Comparison of ENCODE assay signal across 12 mouse cellular contexts in the genomic region with DNA sequence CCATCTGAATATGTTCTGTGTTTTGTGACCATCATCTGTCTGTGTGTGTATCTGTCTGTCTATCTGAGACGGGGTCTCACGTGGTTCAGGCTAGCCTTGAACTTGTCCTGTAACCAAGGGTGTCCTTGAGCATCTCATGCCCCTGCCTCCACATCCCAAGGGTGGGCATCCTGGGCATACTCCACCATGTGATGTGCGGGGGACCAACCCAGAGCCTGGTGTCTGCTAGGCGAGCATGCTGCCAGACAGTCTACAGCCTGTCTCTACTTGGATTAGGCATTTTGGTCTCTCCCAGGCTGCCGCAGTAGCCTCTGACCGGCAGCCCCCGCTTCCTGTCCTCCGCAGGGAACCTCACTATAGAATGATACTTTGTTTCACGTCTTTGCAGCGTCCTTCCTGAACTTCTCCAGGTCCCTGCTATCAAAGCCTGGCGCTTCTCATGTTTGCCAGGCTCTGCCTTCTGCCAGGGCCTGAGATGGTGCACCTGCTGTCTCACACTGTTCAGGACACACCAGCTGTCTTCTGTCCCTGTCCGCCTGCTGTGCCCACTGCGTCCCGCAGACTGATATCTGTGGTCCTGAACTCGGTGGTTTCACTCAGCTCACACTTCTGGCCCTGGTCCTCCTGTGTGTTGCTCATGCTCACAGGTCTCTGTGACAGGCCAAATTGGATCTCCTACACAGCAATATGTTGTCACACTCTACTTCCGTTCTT.
A peak's percentile ranks its signal among the peaks of the same experiment; 100 is the strongest.
DNase-seq lines count a peak whose midpoint lies in the region; ATAC-seq and TF ChIP-seq lines count a peak whose summit lies in the region.
"Had no signal": no experiment of that assay in that cellular context is flagged by ENCODE, and none has a peak within 500 bp of the region (broad histone marks: within the 10 kb centered on the region; RNA-seq: fewer than 3 reads in every experiment).

No protein-coding gene starts in this region.

- peak; percentile 43; the same call in 1 of the 2 replicates for ATAC-seq in kidney, embryonic 15.5 days (replicated peaks; ENCODE audit: low FRiP score)
- ATAC-seq in cerebellum, adult (ENCODE audit: insufficient number of reproducible peaks, low FRiP score, low TSS enrichment), result 0 out of 2 replicates have a peak, but pooled peaks have one; percentile 27
- ATAC-seq in forebrain, embryonic 13.5 days, result peak; percentile 48; the same call in 1 of the 2 replicates

- WGBS in kidney, embryonic 15.5 days, result 50% methylated on average over 16 of the region's 16 CpGs
- 70% methylated on average over 16 of the region's 16 CpGs for WGBS in forebrain, embryonic 13.5 days

- no peak for DNase-seq in kidney, adult 8-10 months
- no peak for DNase-seq in T-cell, adult 2 months (ENCODE audit: low spot score)
- no peak for DNase-seq in adrenal gland, adult 2 months
- DNase-seq: heart, postnatal 14 days; kidney, postnatal 10 days; liver, embryonic 13.5 days; lung, postnatal 36 days; retina, postnatal 1 day had no signal

- H3K27ac ChIP-seq in kidney, embryonic 15.5 days, result peak overlapping the region; percentile 54; the same call in 1 of the 2 replicates
- H3K27ac ChIP-seq in ES-Bruce4 (ENCODE audit: insufficient read depth, low read length), result no peak overlapping the region
- H3K27ac ChIP-seq in forebrain, embryonic 13.5 days, result no peak overlapping the region
- H3K27ac ChIP-seq: liver, embryonic 13.5 days had no signal

- H3K9me3 ChIP-seq in kidney, embryonic 15.5 days (replicated peaks), result no peaks in the 10 kb centered on the region
- no peaks in the 10 kb centered on the region for H3K9me3 ChIP-seq in ES-Bruce4 (replicated peaks; ENCODE audit: control insufficient read depth, insufficient read depth, low read length, poor library complexity, severe bottlenecking)
- no peaks in the 10 kb centered on the region for H3K9me3 ChIP-seq in forebrain, embryonic 13.5 days (replicated peaks)
- H3K9me3 ChIP-seq: liver, embryonic 13.5 days had no signal

- H3K4me2 ChIP-seq in kidney, embryonic 15.5 days, result no peak overlapping the region
- no peak overlapping the region for H3K4me2 ChIP-seq in forebrain, embryonic 13.5 days
- H3K4me2 ChIP-seq: liver, embryonic 13.5 days had no signal

- no peak for TF ChIP-seq EP300 in ES-Bruce4 (IDR thresholded peaks at IDR 0.05; ENCODE audit: insufficient read depth, low read depth, low read length)

- H3K4me3 ChIP-seq in kidney, embryonic 15.5 days (replicated peaks), result no peak overlapping the region
- no peak overlapping the region for H3K4me3 ChIP-seq in ES-Bruce4 (ENCODE audit: low read depth, low read length)
- no peak overlapping the region for H3K4me3 ChIP-seq in forebrain, embryonic 13.5 days
- H3K4me3 ChIP-seq: liver, embryonic 13.5 days had no signal

- no peaks in the 10 kb centered on the region for H3K27me3 ChIP-seq in kidney, embryonic 15.5 days
- no peaks in the 10 kb centered on the region for H3K27me3 ChIP-seq in ES-Bruce4 (ENCODE audit: control insufficient read depth, insufficient read depth, low read length, poor library complexity, severe bottlenecking)
- no peaks in the 10 kb centered on the region; the same call in 1 of the 2 replicates for H3K27me3 ChIP-seq in forebrain, embryonic 13.5 days
- H3K27me3 ChIP-seq: liver, embryonic 13.5 days had no signal

- TF ChIP-seq POLR2A in ES-Bruce4 (IDR thresholded peaks at IDR 0.05; ENCODE audit: insufficient read depth, low read length), result no peak

- peaks cover 31% of the 10 kb centered on the region for H3K4me1 ChIP-seq in kidney, embryonic 15.5 days
- H3K4me1 ChIP-seq in ES-Bruce4 (ENCODE audit: control insufficient read depth, insufficient read depth, low read length), result peaks cover 1% of the 10 kb centered on the region
- H3K4me1 ChIP-seq in forebrain, embryonic 13.5 days, result peaks cover 3% of the 10 kb centered on the region; the same call in 1 of the 2 replicates
- H3K4me1 ChIP-seq: liver, embryonic 13.5 days had no signal

- H3K9ac ChIP-seq in kidney, embryonic 15.5 days, result no peak overlapping the region
- H3K9ac ChIP-seq in ES-Bruce4 (ENCODE audit: low read depth, poor library complexity, severe bottlenecking), result peak overlapping the region; percentile 23; the same call in 1 of the 2 replicates
- 0 out of 2 replicates have a peak overlapping the region, but pooled peaks have one; percentile 9 for H3K9ac ChIP-seq in forebrain, embryonic 13.5 days
- H3K9ac ChIP-seq: liver, embryonic 13.5 days had no signal

- TF ChIP-seq CTCF in ES-Bruce4 (IDR thresholded peaks at IDR 0.05; ENCODE audit: low read depth, low read length), result no peak

- no peaks in the 10 kb centered on the region for H3K36me3 ChIP-seq in kidney, embryonic 15.5 days
- no peaks in the 10 kb centered on the region for H3K36me3 ChIP-seq in ES-Bruce4 (ENCODE audit: control insufficient read depth, insufficient read depth, low read length, poor library complexity, severe bottlenecking)
- no peaks in the 10 kb centered on the region for H3K36me3 ChIP-seq in forebrain, embryonic 13.5 days (ENCODE audit: poor library complexity, severe bottlenecking)
- H3K36me3 ChIP-seq: liver, embryonic 13.5 days had no signal
